Mouse (Mus musculus) heart, postnatal 0 days (tissue): Measurements from ENCODE around the gene Mindy4.

Experiments
- CTCF ChIP-seq: IDR thresholded peaks from 2 replicates; pipeline ENCODE4 v1.5.1; 2016; ENCODE audit warnings: antibody characterized with exemption, control low read depth, low read depth
- EP300 ChIP-seq: IDR thresholded peaks from 2 replicates; pipeline ENCODE4 v1.6.1; 2016; ENCODE audit warnings: antibody characterized with exemption, low read depth

GRCm38 (mm10) chr6:55182655-55183430, 20.3 kb upstream of the Mindy4 start:
- TF ChIP-seq CTCF (no peak), EP300 (no peak)
